Mouse (Mus musculus) thymus, postnatal 10 days (tissue): ENCODE data around the gene 1700028P14Rik.

Experiments
- DNase-seq, 2 experiments: peaks; one replicate each; pipeline ENCODE4 v3.0.0; 2021; ENCODE audit warnings: low spot score in 2 of 2

1700028P14Rik gene

GRCm38 (mm10) chr19:23607951-23608350 lies 44.7 kb downstream of the 1700028P14Rik start:
- no peak for DNase-seq

GRCm38 (mm10) chr19:23594950-23595349 lies 57.7 kb downstream of the 1700028P14Rik start:
- DNase-seq = no peak

- no peak for DNase-seq
These were observed 73.8 kb downstream of the 1700028P14Rik start for GRCm38 (mm10) chr19:23578606-23579355.

- DNase-seq = no peak
These were observed 75.9 kb downstream of the 1700028P14Rik start for GRCm38 (mm10) chr19:23576685-23577084.

GRCm38 (mm10) chr19:23563693-23564092 lies 88.9 kb downstream of the 1700028P14Rik start:
- no peak for DNase-seq

GRCm38 (mm10) chr19:23562588-23562987 lies 90.0 kb downstream of the 1700028P14Rik start:
- DNase-seq = no peak

- no peak for DNase-seq
These were observed 90.6 kb downstream of the 1700028P14Rik start for GRCm38 (mm10) chr19:23562061-23562460.

GRCm38 (mm10) chr19:23553450-23553849 lies 99.2 kb downstream of the 1700028P14Rik start:
- DNase-seq = no peak

GRCm38 (mm10) chr19:23545604-23546003 lies 107.0 kb downstream of the 1700028P14Rik start:
- DNase-seq = no peak

- DNase-seq = no peak
These were observed 109.2 kb downstream of the 1700028P14Rik start for GRCm38 (mm10) chr19:23543244-23544004.

GRCm38 (mm10) chr19:23542759-23543158 lies 109.9 kb downstream of the 1700028P14Rik start:
- no peak for DNase-seq

GRCm38 (mm10) chr19:23535700-23536099 lies 116.9 kb downstream of the 1700028P14Rik start:
- DNase-seq = no peak

GRCm38 (mm10) chr19:23531899-23532298 lies 120.7 kb downstream of the 1700028P14Rik start:
- no peak for DNase-seq

- peak; percentile 10 to 60 for DNase-seq
These were observed 128.9 kb downstream of the 1700028P14Rik start for GRCm38 (mm10) chr19:23523711-23524110.

- DNase-seq = no peak
These were observed 130.8 kb downstream of the 1700028P14Rik start for GRCm38 (mm10) chr19:23521831-23522230.

- DNase-seq = no peak
These were observed 131.5 kb downstream of the 1700028P14Rik start for GRCm38 (mm10) chr19:23521071-23521470.

GRCm38 (mm10) chr19:23520629-23521028 lies 132.0 kb downstream of the 1700028P14Rik start:
- DNase-seq = no peak

GRCm38 (mm10) chr19:23518477-23518876 lies 134.1 kb downstream of the 1700028P14Rik start:
- DNase-seq = no peak

GRCm38 (mm10) chr19:23511303-23511702 lies 141.3 kb downstream of the 1700028P14Rik start:
- DNase-seq = peak in 1 of 2 experiments; percentile 35
